14 mouse cellular contexts compared by ENCODE assay signal in the genomic region with DNA sequence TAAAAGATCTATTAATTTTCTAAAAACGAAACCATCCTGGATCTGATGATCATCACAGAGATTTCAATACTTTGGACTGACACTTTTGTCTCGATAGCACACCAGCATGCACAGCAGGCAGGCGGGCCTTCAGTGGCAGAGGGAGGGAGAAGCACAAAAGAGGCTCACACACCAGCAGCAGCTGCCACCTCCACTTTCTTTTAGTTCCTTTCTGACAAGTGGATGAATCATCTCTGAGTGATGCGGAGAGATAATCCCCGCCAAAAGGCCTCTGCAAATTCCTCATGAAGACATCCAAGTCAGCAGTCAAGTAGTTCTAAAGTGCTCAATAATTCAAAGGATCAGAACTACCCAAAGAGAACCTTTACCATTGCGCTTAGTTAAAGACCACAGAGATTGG. TPM values are rescaled to one million over a fixed set of nuclear protein-coding genes. Genes with fewer than 3 reads are reported as not detected.
A peak's percentile ranks its signal among the peaks of the same experiment; 100 is the strongest.
DNase-seq lines count a peak whose midpoint lies in the region; ATAC-seq and TF ChIP-seq lines count a peak whose summit lies in the region.
"Had no signal": no experiment of that assay in that cellular context is flagged by ENCODE, and none has a peak within 500 bp of the region (broad histone marks: within the 10 kb centered on the region; RNA-seq: fewer than 3 reads in every experiment).

No protein-coding gene starts in this region.

- peak; percentile 53 to 58 for DNase-seq in adrenal gland, adult (ENCODE audit: inconsistent age in 2 of 2, low spot score in 1 of 2)
- DNase-seq in adrenal gland, postnatal 10 days: no peak
- DNase-seq in right cerebral cortex, adult 18-20 months: peak; percentile 84
- no peak for DNase-seq in right cerebral cortex, postnatal 4 days
- DNase-seq in hindbrain, embryonic 14.5 days (ENCODE audit: low spot score): no peak
- DNase-seq in retina, embryonic 14.5 days (ENCODE audit: low spot score): peak; percentile 51
- DNase-seq in layer of hippocampus, adult 11-12 months (ENCODE audit: low spot score): no peak
- no peak for DNase-seq in lung, adult 2 months
- DNase-seq: B cell, adult 2 months; gastrocnemius, postnatal 36 days; kidney, adult 2 months; layer of hippocampus, postnatal 36 days had no signal

- H3K27me3 ChIP-seq in hindbrain, embryonic 14.5 days (ENCODE audit: control insufficient read depth, insufficient read depth, low read length): no peaks in the 10 kb centered on the region
- H3K27me3 ChIP-seq: limb, embryonic 15.5 days had no signal

- peak overlapping the region; percentile 74; the same call in 1 of the 2 replicates for H3K27ac ChIP-seq in hindbrain, embryonic 14.5 days
- H3K27ac ChIP-seq: limb, embryonic 15.5 days had no signal

- H3K4me3 ChIP-seq in hindbrain, embryonic 14.5 days (replicated peaks; ENCODE audit: low read length): no peak overlapping the region
- no peak overlapping the region for H3K4me3 ChIP-seq in lung, adult 2 months (replicated peaks; ENCODE audit: extremely low read depth, low read depth, low read length)
- H3K4me3 ChIP-seq: limb, embryonic 15.5 days had no signal

- peaks cover 27% of the 10 kb centered on the region for H3K36me3 ChIP-seq in hindbrain, embryonic 14.5 days (replicated peaks; ENCODE audit: control insufficient read depth, insufficient read depth)

- WGBS in hindbrain, embryonic 14.5 days: 33% methylated on average over 6 of the region's 6 CpGs
- 76% methylated on average over 6 of the region's 6 CpGs for WGBS in lung, adult 2 months

- no peak overlapping the region for H3K4me2 ChIP-seq in hindbrain, embryonic 14.5 days (replicated peaks)
- H3K4me2 ChIP-seq: limb, embryonic 15.5 days had no signal

- no peak for TF ChIP-seq POLR2A in lung, adult 2 months (IDR thresholded peaks at IDR 0.05; ENCODE audit: borderline replicate concordance, extremely low read depth, low read depth, low read length)

- TF ChIP-seq CTCF in lung, adult 2 months (IDR thresholded peaks at IDR 0.05; ENCODE audit: insufficient read depth, low read length): no peak

- peaks cover 78% of the 10 kb centered on the region for H3K4me1 ChIP-seq in hindbrain, embryonic 14.5 days (replicated peaks; ENCODE audit: control insufficient read depth, insufficient read depth, low read length)
- peaks cover 21% of the 10 kb centered on the region for H3K4me1 ChIP-seq in lung, adult 2 months (ENCODE audit: control insufficient read depth, insufficient read depth, low read length)

- H3K9me3 ChIP-seq in hindbrain, embryonic 14.5 days (ENCODE audit: control insufficient read depth, low read length): no peaks in the 10 kb centered on the region
- H3K9me3 ChIP-seq: limb, embryonic 15.5 days had no signal

- no peak for ATAC-seq in hindbrain, embryonic 14.5 days (ENCODE audit: low FRiP score)
- ATAC-seq: lung, postnatal 0 days had no signal

- no peak overlapping the region for H3K9ac ChIP-seq in hindbrain, embryonic 14.5 days
- H3K9ac ChIP-seq: limb, embryonic 15.5 days had no signal

RNA-seq across cellular contexts. Expression of a gene that starts 51.8 kb away (rescaled TPM):
- 10 to 100 TPM; 54.4 to 61.5 TPM for total RNA-seq in adrenal gland, postnatal 10 days (2021)
- 4.3 and 4.9 TPM in 2 replicates for polyA plus RNA-seq in hindbrain, embryonic 14.5 days (2014; fragmentation: Nextera tagmentation; extraction: Ambion mirVana)
- 5.0 and 6.1 TPM in 2 replicates for polyA plus RNA-seq in lung, adult 2 months (2012; rRNA removed)

Comparison
In these comparisons a context has a peak if more than half of its experiments do, and no peak if none do; other contexts are left out.
1. DNase-seq: peak in adrenal gland, adult (2 of 2), right cerebral cortex, adult 18-20 months (single experiment) and retina, embryonic 14.5 days (single experiment); none in adrenal gland, postnatal 10 days (single experiment), right cerebral cortex, postnatal 4 days (single experiment), hindbrain, embryonic 14.5 days (single experiment), layer of hippocampus, adult 11-12 months (single experiment) and lung, adult 2 months (single experiment).